Mouse (Mus musculus) CD4-positive naive resting alpha-beta T cell, adult 76 days (primary cell): Measurements from ENCODE around the gene Wbp1l. TPM values are rescaled to one million over a fixed set of nuclear protein-coding genes. Genes with fewer than 3 reads are reported as not detected.

Source experiments
- total RNA-seq: library from RNA; stranded (reverse); gene quantifications from one replicate; pipeline ENCODE4 v1.2.4, GENCODE M21; 2023

The Wbp1l gene
- total RNA-seq: 76.4 TPM

GRCm38 (mm10) chr19:46598720-46599252 lies at the start of gene Wbp1l:
Wbp1l (plus strand) TSS chr19:46599084.

GRCm38 (mm10) chr19:46572951-46573937 lies 25.6 kb upstream of the Wbp1l start, which contains the start of the genes Arl3 and Sfxn2:
Arl3 (minus strand) TSS chr19:46573198.
Sfxn2 (plus strand) TSS chr19:46573365.

DNA sequence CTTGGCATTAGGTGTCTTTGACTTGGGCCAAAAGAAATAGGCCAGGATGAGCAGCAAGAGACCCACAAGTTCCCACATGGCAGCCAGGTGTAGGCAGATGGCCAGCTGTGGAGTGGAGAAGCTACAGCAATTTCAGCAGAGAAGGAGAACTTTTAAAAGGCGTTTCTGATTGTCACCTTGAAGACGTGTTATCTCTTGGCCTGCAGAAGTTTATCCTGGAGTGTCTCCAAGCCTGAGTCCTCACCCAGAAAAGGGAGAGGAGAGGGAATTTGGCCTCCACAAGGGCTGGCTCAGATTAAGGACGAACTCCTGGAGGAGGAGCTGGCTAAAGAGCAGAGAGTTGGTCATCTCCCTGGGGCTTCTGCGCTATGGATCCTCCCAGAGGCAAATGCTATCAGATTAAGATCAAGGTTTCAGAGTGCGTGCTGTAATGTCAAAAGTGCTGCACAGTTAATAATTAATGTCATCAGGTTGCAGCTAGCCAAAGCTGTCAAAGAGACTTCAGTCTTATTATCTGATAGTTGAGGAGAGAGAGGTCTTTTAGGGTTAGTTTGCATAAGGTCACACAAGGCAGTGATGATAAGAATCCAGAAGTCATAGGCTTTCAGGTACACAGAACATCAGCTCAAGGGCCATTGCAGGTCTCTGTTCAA lies 74.0 kb downstream of the Wbp1l start, which contains the start of gene Cyp17a1:
Gene Cyp17a1, minus strand, starts transcription at position 407 of the 653 bp plus-strand sequence.

DNA sequence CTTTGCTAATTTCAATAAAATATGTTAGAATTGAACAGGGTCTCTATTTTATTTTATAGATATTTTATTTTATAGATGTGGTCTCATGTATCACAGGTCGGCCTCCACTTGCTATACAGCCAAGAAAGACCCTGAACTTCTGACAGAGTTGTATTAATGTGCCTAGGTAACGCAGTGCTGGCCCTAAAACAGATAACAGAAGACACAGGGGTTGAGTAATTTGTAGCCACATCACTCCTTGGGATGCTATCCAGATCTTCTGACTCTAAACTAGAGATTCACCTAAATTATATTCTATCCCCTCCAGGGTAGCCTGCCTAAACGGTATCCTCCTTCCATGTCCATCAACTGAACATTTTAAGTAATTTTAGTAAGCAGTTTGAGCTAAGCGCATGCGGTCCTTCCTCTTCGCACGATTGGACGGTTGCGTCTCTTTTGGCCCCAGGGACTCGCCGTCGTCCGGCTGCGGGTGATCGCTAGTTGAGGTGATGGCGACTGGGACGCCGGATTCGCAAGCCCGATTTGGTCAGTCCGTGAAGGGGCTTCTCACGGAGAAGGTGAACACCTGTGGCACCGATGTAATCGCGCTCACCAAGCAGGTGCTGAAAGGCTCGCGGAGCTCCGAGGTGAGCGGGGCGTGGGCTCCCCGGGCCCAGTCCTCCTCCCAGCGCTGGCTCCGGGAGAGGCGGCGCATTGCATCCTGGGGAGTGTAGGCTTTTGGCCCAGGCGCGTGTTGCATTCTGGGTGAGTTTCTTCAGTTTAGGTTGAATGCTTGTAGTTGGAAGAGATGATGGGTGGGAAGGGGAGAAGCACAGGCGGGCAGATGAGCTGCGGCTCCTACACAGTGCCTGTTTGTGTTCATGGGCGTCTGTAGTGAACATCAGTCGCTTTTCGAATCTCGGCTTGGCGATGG lies 90.8 kb downstream of the Wbp1l start, which contains the start of gene Borcs7:
Gene Borcs7, plus strand, starts transcription at position 447 of the 913 bp plus-strand sequence.

Other genes starting within 250 kb of the Wbp1l start
- gene 2310034G01Rik, start 248.8 kb upstream of the Wbp1l start, total RNA-seq: not detected
- 107 TPM for gene Actr1a, start 203.3 kb upstream of the Wbp1l start, total RNA-seq
- 42.5 TPM for gene Sufu, start 202.2 kb upstream of the Wbp1l start, total RNA-seq
- 44.5 TPM for gene Trim8, start 97.4 kb upstream of the Wbp1l start, total RNA-seq
- gene Arl3, start 25.9 kb upstream of the Wbp1l start, total RNA-seq: 8.0 TPM
- gene Sfxn2, start 25.7 kb upstream of the Wbp1l start, total RNA-seq: 12.8 TPM
- gene Cyp17a1, start 74.1 kb downstream of the Wbp1l start, total RNA-seq: not detected
- 6.9 TPM for gene Borcs7, start 90.8 kb downstream of the Wbp1l start, total RNA-seq
- gene As3mt, start 108.4 kb downstream of the Wbp1l start, total RNA-seq: 23.0 TPM
- 6.7 TPM for gene Cnnm2, start 162.5 kb downstream of the Wbp1l start, total RNA-seq